Mouse (Mus musculus) CH12.LX (cell line): ENCODE data around the gene D630003M21Rik.

ENCODE experiments used
- CTCF ChIP-seq, 2 experiments: IDR thresholded peaks in 1 of 2; conservative IDR thresholded peaks in 1 of 2; 2 replicates each; pipeline ENCODE4 v1.5.1; 2011 to 2012; ENCODE audit warnings: low read depth in 2 of 2, low read length in 2 of 2, improper control_type of control experiment in 1 of 2, inconsistent platforms in 1 of 2, mild to moderate bottlenecking in 1 of 2, moderate library complexity in 1 of 2
- JUND ChIP-seq: conservative IDR thresholded peaks from 2 replicates; pipeline ENCODE4 v1.6.1; 2011; ENCODE audit warnings: low read depth, low read length, improper control_type of control experiment
- ZNF384 ChIP-seq: IDR thresholded peaks from 2 replicates; pipeline ENCODE4 v1.6.1; 2012; ENCODE audit warnings: low read depth, low read length, improper control_type of control experiment, inconsistent platforms

GRCm38 (mm10) chr2:158264877-158265276 lies 35.9 kb upstream of the D630003M21Rik start:
- TF ChIP-seq CTCF (conservative IDR thresholded peaks at IDR 0.05 in 1 of 2, IDR thresholded peaks at IDR 0.05 in 1 of 2; ENCODE audit: low read depth in 2 of 2, low read length in 2 of 2) (no peak), JUND (no peak), ZNF384 (no peak)
